In the genomic region with DNA sequence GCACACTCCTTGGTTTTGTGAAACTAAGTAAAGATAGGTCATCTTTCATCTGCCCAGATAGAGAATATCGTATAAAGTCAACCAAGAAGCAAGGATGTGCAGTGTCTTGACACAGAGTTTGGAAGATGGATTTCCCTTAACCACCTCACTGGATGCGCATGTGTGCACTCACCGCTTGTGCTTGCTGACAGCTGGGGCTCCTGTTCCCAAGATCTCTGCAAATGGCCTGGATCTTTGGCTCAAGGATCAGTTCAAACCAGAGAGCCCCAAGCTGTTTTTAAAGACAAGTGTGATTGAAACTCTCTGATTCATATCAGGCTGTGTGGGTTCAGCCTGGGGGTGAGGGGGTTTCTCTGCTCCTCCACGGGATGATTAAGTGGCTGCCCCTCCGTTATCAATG, we compare ENCODE assay signal across 18 mouse cellular contexts.
"Had no signal": no experiment of that assay in that cellular context is flagged by ENCODE, and none has a peak within 500 bp of the region (broad histone marks: within the 10 kb centered on the region; RNA-seq: fewer than 3 reads in every experiment).

No protein-coding gene starts in this region.

- H3K36me3 ChIP-seq: lung, embryonic 15.5 days; midbrain, embryonic 10.5 days; midbrain, embryonic 12.5 days; neural tube, embryonic 12.5 days; stomach, embryonic 15.5 days had no signal

- ATAC-seq: liver, postnatal 0 days; lung, postnatal 0 days; midbrain, embryonic 16.5 days had no signal

- DNase-seq: liver, postnatal 0 days; lung, adult 2 months; lung, postnatal 14 days; lung, postnatal 36 days; midbrain, embryonic 14.5 days; right cerebral cortex, postnatal 14 days; thymus, adult 2 months; thymus, postnatal 25 days; thymus, postnatal 4 days had no signal

- H3K4me3 ChIP-seq: lung, embryonic 15.5 days; midbrain, embryonic 10.5 days; midbrain, embryonic 12.5 days; neural tube, embryonic 12.5 days; stomach, embryonic 15.5 days had no signal

- H3K27ac ChIP-seq: lung, embryonic 15.5 days; macrophage; midbrain, embryonic 10.5 days; midbrain, embryonic 12.5 days; neural tube, embryonic 12.5 days; stomach, embryonic 15.5 days; stomach, postnatal 0 days had no signal

- H3K4me2 ChIP-seq: lung, embryonic 15.5 days; midbrain, embryonic 12.5 days; neural tube, embryonic 12.5 days; stomach, embryonic 15.5 days had no signal

- H3K9me3 ChIP-seq: lung, embryonic 15.5 days; midbrain, embryonic 10.5 days; midbrain, embryonic 12.5 days; neural tube, embryonic 12.5 days; stomach, embryonic 15.5 days had no signal

- H3K9ac ChIP-seq: liver, postnatal 0 days; lung, embryonic 15.5 days; midbrain, embryonic 12.5 days; neural tube, embryonic 12.5 days; stomach, embryonic 15.5 days had no signal

- H3K4me1 ChIP-seq: stomach, embryonic 15.5 days had no signal

- H3K27me3 ChIP-seq: lung, embryonic 15.5 days; neural tube, embryonic 12.5 days; stomach, embryonic 15.5 days had no signal
